Mouse (Mus musculus): Measurements from ENCODE around the gene Tst. TPM values are rescaled to one million over a fixed set of nuclear protein-coding genes. Genes with fewer than 3 reads are reported as not detected.

Gene Tst
- total RNA-seq, 2 experiments from 2014 or later, result 11.2 to 13.7 TPM

DNA sequence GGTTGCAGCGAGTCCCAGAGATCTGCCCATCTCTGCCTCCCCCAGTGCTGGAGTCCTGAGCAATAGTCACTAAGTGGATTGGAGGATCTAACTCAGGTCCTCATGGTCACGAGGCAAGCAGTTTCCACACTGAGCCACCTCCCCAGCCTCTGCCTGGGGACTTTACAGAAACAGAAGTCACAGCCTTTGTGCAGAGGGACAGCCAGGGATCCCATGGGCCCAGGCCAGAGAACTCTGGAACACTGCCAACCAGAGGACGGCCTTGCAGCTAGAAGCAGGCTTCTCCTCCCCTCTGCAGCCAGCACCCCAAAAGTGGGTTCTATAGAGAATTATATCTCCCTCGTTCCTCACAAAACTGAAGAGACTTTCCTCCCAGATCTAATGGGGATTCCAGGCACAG lies 3.8 kb downstream of the Tst start:
- intact Hi-C loops (cut with DNase I), result loop anchor here (2.0 kb wide), 1 partner anchor 21 kb away; no protein-coding TSS in a partner anchor
- peak; percentile 77 to 85 for DNase-seq

DNA sequence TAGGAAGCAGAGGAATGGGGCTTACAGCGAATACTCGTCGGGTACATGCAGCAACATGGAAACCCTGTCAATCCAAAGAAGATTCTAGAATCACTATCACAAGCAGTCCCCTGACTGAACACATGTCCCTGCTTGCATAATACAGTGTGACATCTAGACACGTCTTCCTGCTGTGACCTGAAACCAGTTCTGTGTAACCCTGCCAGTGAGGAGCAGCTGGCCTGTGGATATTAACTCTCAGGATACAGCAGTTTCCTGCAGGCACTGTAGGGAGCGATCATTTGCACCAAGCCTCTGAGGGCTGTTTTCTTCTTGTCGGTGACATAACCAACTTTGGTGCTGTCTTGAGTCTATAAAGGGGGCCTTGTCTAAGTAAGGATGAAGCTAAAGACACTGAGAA lies 4.4 kb downstream of the Tst start:
- DNase-seq, result no peak
- intact Hi-C loops (cut with DNase I), result loop anchor here (2.0 kb wide), 1 partner anchor 21 kb away; no protein-coding TSS in a partner anchor

DNA sequence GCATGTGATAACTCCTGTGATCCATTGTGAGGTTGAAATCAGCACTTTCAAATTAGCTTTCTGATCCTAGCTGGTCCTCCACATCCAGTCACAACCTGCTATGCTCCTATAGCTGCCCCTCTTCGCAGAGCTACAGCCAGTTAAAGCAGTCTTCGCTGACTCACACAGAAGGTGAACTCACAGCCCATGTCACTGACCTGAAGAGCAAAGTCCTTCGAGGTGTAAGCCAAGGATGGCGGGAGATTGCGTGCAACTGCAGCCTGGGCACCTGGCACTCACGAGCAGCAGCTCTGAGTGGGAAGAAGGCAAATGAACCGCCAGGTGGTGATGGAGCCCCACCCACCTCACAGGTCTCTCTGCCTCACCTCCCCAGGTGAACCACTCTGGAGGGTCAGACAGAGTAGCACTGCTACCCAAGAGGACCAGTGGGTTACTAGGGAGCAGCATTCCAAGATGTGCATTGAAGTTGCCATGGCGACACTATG lies 10.2 kb downstream of the Tst start, which contains the start of gene Tex33:
Tex33 (minus strand) TSS at position 435 of the 485 bp plus-strand sequence.
- DNase-seq, result no peak

DNA sequence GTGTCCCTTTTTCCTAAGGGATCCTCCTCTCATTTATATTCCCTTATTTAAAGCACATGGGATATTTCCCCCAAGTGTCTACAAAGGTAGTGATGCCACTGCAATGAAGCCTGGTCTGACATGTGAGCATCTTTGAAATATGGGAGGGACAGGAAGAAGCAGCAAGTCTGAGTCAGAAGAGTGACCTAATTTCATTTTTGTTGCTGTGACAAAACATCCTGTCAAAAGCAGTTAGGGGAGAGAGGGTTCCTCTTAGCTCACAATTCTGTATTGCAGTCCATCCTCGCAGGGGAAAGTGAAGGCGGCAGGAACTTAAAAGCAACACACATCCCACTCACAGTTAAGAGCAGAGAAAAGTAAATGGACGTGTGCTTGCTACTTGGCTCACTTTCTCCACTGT lies 14.9 kb downstream of the Tst start:
- intact Hi-C loops (cut with DNase I), result no loop called here
- no peak for DNase-seq

More for the DNA sequence above, 10.2 kb downstream of the Tst start, which contains the start of gene Tex33:
- intact Hi-C loops (cut with DNase I), result no loop called here

DNA sequence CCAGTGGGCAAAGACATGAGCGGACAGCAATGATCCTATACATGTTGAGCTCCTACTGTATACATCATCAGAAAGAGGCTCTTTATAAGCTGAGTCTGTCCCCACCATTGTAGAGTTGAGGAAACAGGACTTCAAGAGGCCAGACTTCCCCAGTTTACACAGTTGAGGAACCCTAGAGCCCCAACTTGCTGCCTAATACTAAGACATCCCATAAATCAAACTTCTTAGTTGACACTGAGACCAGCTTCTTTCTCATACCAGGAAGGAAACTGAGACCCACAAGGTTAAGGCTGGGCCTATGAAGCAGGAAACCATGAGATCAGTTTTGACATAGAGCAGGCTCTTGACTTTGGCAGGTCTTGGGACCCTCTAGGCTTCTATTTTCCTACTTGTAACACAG lies 20.1 kb downstream of the Tst start:
- intact Hi-C loops (cut with DNase I), result no loop called here
- DNase-seq, result no peak

DNA sequence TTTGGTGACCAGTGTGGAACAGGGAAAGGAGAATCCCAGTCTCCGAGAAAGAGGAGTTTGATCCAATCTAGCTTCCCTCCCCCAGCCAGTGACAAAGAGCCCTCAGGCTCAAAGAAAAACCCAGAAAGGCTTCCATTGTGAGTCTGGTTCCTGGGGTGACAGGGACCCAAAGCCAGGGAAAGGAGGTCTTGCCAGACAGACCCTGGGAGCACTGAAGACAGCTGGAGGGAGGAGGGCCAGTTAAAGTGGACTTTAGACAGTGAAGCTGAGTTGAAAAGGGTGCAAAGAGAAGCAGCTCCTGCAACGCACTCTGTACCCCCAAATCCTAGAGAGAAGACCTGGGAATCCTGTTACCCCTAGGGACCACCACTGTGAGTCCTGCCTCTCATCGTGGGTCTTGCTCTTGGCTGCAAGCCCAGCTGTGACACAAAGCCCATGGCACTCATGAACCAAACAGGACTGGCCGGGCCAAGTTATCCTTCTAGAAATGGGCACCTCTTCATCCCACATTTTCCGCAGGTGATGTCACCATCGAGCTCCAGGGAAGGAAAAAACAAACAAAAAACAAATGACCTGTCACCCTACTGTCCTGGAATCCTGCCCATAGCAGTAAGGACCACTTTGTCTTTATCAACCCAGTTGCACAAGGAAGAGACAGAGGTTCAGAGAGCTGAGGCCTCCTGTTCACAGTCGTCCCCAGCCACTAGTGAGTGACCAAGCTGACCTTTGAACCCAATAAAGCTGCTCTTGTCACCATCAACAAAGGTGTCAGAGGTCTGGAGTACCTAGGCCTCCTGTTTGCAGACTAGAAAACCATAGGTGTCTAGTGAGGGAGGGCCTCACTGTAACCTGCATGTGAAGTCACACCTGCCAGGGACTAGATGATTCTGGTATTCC lies 21.2 kb downstream of the Tst start:
- DNase-seq, result no peak
- intact Hi-C loops (cut with DNase I), result no loop called here

DNA sequence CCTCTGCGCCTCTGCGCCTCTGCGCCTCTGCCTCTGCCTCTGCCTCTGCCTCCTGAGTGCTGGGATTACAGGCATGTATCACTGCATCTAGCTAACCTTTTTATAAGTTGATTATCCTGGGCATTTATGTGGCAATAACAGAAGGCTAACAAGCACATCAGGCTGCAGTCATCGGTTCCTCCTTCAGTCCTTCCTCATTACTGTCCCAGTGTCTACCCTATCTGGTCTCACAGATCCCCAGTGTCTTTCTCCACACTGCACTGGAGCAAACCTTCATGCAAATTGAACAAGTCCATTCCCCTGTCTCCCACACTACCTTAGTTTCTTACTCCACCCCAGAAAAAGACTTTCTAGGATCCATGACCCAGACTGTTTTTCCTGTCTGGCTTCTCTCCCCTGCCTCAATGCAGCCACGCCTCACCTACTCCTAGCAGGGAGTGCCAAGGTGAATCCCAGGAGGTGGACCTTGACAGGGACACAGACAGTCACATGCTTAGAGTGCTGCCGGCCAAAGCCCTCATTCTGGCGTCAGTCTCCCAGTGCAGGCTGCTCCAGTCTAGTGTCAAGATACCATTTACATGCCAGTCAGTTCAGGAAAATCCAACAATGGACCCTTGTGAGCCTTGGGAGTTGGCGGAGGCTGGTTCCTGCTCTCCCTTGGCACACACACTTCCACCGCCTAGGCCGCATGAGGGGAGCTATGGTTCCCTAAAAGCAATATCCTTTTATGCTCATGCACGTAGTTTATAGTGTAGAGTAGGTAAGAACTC lies 22.1 kb downstream of the Tst start:
- intact Hi-C loops (cut with DNase I), result no loop called here
- DNase-seq, result peak; percentile 16 to 33

DNA sequence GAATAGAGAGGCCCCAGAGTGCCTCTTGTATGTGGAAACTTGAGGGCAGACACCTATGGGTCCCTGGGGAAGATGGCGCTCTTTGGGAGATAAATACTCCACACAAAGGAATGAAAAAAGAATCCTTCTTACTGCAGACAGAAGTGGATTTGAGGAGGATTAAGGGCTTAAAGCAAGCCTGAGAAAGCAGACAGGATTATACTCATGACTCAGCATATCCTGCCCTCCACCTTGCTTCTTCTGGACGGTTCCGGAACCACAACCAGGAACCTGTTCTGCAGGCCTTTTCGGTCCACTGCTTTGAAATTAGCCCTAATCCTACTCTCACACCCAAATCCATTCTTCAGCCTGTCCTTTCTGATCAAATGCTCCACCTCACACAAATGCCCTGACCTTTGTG lies 23.6 kb downstream of the Tst start:
- intact Hi-C loops (cut with DNase I), result no loop called here
- no peak for DNase-seq

DNA sequence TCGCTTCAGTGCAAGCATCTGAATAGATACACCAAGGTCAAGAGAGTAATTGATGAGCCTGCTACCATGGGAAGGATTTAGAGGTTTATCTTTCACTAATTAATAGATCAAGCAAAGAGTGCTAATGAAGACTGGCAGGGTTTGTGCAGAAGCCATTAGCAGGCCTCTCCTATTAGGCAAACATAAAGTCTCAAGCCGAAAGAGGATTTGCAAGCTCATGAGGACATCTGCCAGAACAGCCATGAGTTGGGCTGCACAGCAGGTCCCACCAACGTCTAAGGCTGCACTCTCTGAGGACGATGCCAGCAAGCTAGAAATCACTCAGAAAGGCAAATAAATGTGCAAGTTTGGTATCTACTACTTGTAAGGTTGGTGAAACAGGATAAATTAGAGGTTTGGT lies 25.0 kb downstream of the Tst start:
- no peak for DNase-seq
- intact Hi-C loops (cut with DNase I), result loop anchor here (2.0 kb wide), 1 partner anchor 20 kb away; no protein-coding TSS in a partner anchor

DNA sequence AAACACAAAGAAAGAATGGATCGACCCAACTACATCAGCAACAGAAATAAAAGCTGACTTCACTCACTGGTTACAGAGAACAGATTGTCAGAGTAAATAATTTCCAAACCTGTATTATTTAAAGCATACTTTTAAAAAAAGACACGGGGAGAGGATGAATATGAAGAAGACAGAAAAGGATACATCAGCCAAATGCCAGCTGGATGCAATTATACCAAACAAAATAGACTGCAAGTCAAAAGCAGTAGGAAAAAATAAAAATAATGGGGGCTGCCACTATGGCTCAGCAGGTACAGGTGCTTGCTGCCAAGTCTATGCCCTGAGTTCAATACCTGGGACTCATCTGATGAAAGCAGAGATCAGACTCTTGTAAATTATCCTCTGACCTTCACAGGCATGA lies 25.5 kb downstream of the Tst start:
- DNase-seq, result no peak
- intact Hi-C loops (cut with DNase I), result loop anchor here (2.0 kb wide), 1 partner anchor 21 kb away; no protein-coding TSS in a partner anchor

DNA sequence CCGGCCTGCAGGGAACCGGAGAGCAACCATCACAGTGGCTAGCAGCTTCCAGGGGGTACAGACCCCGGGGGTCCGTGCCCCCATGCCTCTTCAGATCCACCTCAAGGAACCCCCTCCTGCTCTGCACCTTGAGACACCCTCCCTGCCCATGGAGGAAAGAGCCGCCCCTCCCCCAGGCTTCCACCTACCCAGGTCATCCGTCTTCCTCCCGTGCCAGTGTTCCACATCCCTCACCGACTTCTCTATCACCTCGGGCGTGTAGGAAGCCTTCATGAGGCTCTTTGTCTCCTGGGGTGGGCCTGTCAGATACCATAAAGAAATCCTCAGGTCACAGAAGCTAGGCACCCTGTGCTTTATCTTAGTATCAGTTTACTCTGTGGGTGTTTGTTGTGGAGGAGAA lies 27.2 kb downstream of the Tst start:
- DNase-seq, result no peak
- intact Hi-C loops (cut with DNase I), result no loop called here

DNA sequence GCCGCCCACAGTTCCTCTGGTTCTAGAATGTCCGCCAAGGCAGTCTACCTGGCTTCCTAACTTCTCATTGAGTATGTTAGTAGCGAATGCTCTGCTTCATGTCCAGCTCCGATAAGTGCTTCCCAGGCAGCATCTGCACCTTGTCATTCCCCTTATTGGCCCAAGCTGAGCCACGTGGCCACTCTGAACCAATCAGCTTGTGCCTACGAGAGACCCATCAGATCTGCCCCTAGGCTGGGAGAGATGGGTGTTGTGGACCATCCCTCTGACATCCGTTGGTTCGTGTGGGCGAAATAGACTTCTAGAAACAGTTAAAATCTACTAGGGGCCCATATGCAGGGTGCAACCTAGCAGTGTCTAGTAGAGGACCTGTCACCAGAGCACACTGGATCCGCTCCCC lies 27.8 kb downstream of the Tst start:
- intact Hi-C loops (cut with DNase I), result no loop called here

DNA sequence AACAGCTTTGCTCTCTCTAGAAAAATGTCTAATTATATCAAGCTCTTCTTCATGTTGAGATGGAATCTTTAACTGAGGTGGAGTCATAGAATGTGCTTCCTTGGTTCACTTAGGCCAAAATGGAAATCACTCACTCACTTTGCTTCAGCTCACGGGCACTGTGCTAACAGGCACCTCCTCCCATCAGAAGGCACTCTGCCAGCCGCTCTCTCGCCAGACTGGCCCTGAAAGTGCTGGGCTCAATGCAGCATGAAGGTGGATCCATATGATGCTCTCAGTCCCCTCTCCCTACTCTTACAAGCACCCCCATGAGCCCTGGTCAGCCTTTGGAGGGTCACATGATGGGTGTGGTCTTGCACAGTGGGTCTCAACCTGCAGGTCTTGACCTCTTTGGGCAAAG lies 31.5 kb downstream of the Tst start:
- no peak for DNase-seq
- intact Hi-C loops (cut with DNase I), result no loop called here

More for the DNA sequence above, 27.8 kb downstream of the Tst start:
- DNase-seq, result no peak

DNA sequence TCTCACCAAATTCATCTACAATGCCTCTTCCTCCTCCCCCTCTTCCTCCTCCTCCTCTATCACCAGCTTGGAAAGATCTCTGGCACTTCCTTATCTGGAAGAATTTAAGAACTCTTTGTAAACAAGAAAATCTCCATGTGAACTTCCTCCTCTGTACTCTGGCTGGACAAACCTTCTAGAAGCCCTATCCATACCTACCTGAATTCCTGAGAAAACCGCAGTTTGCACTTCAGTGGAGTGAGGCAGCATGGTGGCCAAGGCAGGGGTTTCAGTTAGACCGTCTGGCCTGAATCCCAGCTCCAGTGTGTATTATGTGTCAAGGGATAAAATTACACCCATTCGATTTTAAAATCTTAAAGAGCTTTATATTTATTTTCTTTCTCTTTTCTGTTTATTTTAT lies 32.9 kb downstream of the Tst start:
- no peak for DNase-seq
- intact Hi-C loops (cut with DNase I), result no loop called here

DNA sequence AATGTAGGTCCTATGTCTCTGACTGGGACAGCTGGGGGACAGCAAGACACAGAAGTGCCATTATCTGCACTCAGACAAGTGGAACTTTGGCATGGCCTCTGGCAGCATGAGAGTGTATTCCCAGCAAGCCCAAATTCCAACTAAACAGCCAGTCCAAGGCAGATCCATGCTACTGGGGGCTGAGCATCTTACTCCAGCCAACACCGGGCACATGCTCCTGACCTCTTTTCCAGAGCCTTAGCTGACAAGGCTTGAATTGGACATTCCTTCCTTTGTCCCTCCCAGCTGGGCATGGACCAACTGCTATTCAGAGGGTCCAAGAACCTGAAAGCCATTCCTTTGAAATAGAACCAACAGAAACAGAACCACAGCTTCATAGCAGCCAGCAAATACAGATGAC lies 36.1 kb downstream of the Tst start:
- intact Hi-C loops (cut with DNase I), result loop anchor here (1.0 kb wide), 1 partner anchor 115 kb away; no protein-coding TSS in a partner anchor
- DNase-seq, result no peak

DNA sequence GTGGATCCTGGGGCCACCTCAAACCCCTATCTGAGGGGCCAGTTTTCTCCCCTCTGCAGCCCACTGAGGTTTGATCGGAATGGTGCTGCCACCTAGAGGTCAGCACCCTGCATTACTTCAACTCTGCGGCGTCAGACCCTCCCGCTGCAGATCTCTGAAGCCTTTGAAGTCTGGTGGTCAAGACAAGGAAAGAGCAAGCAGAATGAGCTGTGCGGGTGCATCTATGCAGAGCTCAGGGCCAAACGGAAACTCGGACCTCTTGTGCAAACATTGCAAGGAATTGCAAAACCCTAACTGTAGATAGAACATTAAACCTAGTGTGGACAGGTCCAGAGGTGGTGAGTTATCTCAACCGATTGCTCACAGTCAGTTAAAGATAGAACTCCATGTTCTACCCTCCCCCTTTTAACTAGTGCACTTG lies 36.8 kb downstream of the Tst start:
- peak; percentile 58 to 68 for DNase-seq
- intact Hi-C loops (cut with DNase I), result loop anchor here (1.0 kb wide), 2 partner anchors 112 to 115 kb away; no protein-coding TSS in a partner anchor

DNA sequence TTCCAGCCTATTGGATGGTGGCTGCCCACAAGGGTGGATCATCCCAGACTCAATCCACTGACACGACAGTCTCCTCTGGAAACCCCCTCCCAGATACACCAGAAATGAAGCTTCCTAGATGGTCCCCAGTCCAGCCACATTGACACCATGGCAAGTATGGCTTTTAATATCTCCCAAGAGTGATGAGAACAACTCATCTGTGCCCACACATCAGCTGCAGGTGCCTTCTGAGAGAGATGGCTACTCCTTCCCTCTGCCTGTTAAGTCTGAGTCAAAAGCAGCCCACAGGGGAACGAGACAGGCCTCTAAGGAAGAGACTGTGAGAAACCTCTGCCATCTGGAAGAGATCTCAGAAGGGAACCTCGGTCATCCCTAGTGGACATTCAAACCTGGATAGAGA lies 37.9 kb downstream of the Tst start:
- no peak for DNase-seq
- intact Hi-C loops (cut with DNase I), result loop anchor here (1.0 kb wide), 1 partner anchor 111 kb away; no protein-coding TSS in a partner anchor

DNA sequence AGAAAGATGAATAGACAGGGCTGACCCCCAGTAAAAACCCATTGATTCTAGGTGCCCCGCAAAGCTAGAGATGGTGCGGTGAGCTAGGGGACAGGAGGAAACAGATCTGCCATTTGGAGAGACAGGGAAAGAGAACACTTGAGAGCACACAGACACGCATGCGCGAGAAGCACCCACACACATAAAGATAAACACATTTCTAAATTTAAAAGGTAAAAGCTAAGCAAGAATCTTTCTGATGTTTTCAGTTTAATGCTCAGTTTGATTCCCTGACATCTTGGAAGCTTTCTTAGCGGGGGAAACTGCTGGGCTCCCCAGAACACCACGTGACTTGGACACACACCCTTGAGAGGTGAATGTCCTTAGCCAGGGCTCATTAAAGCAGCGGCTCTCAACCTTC lies 38.8 kb downstream of the Tst start:
- intact Hi-C loops (cut with DNase I), result no loop called here
- no peak for DNase-seq

DNA sequence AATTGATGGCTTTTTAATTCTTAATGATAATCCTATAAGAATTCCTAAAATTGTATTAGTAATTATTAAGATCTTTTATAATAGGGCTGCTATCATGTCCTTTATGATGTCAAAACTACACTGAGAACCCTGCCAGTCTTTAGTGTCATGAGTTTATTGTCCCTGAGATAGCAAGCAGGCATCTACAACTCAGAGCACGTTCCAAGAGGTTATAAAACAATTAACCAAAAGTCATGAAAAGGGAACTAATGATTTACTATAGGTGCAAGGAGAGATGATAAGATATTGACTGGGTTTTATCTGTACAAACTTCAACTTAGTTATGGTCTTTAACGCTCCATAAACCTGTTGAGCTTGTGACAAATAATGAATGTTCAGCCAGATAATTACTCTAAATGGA lies 39.8 kb downstream of the Tst start:
- DNase-seq, result no peak
- intact Hi-C loops (cut with DNase I), result no loop called here

DNA sequence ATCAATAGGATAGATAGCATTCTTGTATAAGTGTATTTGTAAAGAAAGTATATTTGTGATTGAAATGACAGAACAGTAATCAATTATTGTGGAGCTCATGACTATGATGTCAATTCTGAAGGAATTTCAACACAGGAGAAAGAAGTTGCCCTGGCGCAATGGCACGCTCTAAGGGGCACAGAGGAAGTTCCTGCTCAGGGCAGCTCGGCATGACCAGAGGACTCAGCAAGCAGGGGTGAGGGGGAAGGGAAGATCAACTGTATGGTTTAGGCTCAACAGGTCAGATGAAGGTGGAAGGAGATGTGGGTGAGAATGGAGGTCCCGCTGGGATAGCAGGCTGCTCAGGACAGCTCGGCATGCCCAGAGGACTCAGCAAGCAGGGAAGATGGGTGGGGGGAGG lies 50.2 kb downstream of the Tst start:
- intact Hi-C loops (cut with DNase I), result loop anchor here (1.0 to 10.0 kb wide), 2 partner anchors 67 to 179 kb away; partner anchors contain the start of gene C1qtnf6

DNA sequence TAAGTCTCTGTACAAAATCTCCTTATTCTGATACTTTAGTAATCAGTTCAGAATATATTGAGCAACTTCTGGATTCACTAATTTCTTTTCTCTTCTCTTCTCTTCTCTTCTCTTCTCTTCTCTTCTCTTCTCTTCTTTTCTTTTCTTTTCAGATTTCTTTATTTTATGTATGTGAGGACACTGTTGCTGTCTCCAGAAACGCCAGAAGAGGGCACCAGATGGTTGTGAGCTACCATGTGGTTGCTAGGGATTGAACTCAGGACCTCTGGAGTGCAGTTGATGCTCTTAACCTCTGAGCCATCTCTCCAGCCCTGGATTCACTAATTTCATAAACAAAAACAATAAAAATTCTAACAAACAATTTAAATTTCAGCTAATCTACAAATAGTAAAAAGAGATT lies 50.7 kb downstream of the Tst start:
- peak; percentile 29 to 64 for DNase-seq
- intact Hi-C loops (cut with DNase I), result loop anchor here (1.0 to 10.0 kb wide), 2 partner anchors 67 to 180 kb away; partner anchors contain the start of gene C1qtnf6

More for the DNA sequence above, 50.2 kb downstream of the Tst start:
- no peak for DNase-seq
